Mouse (Mus musculus) intestine, postnatal 0 days (tissue): ENCODE results near the gene Sfxn3. TPM values are rescaled to one million over a fixed set of nuclear protein-coding genes. Genes with fewer than 3 reads are reported as not detected.

Experiments
- ATAC-seq: fragments of 200-750 bp; cut with Nextera tagmentation; 2 replicates; pipeline ENCODE4 v1.8.0; 2017; ENCODE audit warnings: mild to moderate bottlenecking, moderate TSS enrichment, moderate library complexity
- H3K27ac ChIP-seq: fragments of 300-500 bp; sonication (generic); 2 replicates; pipeline ENCODE4 v1.5.1; 2014; ENCODE audit warnings: mild to moderate bottlenecking, low read depth, low read length, moderate library complexity
- H3K27me3 ChIP-seq: fragments of 300-500 bp; sonication (generic); replicated peaks from 2 replicates; pipeline ENCODE4 v1.6.1; 2014; ENCODE audit warnings: low read length, mixed read lengths; ENCODE audit not compliant: control insufficient read depth, insufficient read depth
- H3K36me3 ChIP-seq: fragments of 300-500 bp; sonication (generic); 2 replicates; pipeline ENCODE4 v1.6.1; 2014; ENCODE audit warnings: mild to moderate bottlenecking, moderate library complexity; ENCODE audit not compliant: control insufficient read depth, insufficient read depth
- H3K4me1 ChIP-seq: fragments of 300-500 bp; sonication (generic); replicated peaks from 2 replicates; pipeline ENCODE4 v1.6.1; 2014; ENCODE audit warnings: antibody characterized with exemption, low read length, mixed read lengths; ENCODE audit not compliant: control insufficient read depth, insufficient read depth
- H3K4me2 ChIP-seq: fragments of 300-500 bp; sonication (generic); replicated peaks from 2 replicates; pipeline ENCODE4 v1.6.1; 2014; ENCODE audit warnings: low read depth, mild to moderate bottlenecking, moderate library complexity
- H3K4me3 ChIP-seq: fragments of 300-500 bp; sonication (generic); 2 replicates; pipeline ENCODE4 v1.5.1; 2014; ENCODE audit warnings: low read depth, low read length
- H3K9ac ChIP-seq: fragments of 300-500 bp; sonication (generic); 2 replicates; pipeline ENCODE4 v1.6.1; 2014; ENCODE audit warnings: mild to moderate bottlenecking, low read depth, low read length
- H3K9me3 ChIP-seq: fragments of 300-500 bp; sonication (generic); 2 replicates; pipeline ENCODE4 v1.6.1; 2016; ENCODE audit warnings: mixed run types; ENCODE audit not compliant: control insufficient read depth
- CTCF ChIP-seq: sonication (generic); IDR thresholded peaks from 2 replicates; pipeline ENCODE4 v1.5.1; 2016; ENCODE audit warnings: low read depth, mild to moderate bottlenecking, control low read depth, antibody characterized with exemption, moderate library complexity
- WGBS: fragments of 180-500 bp; shearing (Covaris S2); extraction: QIAGEN DNeasy Blood & Tissue Kit; methylation state at CpG from one replicate; pipeline ENCODE4 v1.1.7; 2014; 5-methylcytosine and 5-hydroxymethylcytosine counted together
- polyA plus RNA-seq: library from polyadenylated mRNA; unstranded; fragments of >200 nt; fragmentation: Nextera tagmentation; extraction: Ambion mirVana; gene quantifications from 2 replicates; pipeline ENCODE4 v1.2.1, GENCODE M21; 2015

Gene Sfxn3
- polyA plus RNA-seq, 1 experiment from 2014 or later = 17.5 TPM

GRCm38 (mm10) chr19:45017216-45017771, 30.0 kb upstream of the Sfxn3 start:
- Histone ChIP-seq H3K27me3 (no peaks in the 10 kb centered on the region), H3K4me1 (peaks cover 9% of the 10 kb centered on the region), H3K4me2 (peak overlapping the region; percentile 89), H3K9me3 (no peaks in the 10 kb centered on the region), H3K36me3 (peaks cover 11% of the 10 kb centered on the region; the same call in 1 of the 2 replicates), H3K9ac (peak overlapping the region; percentile 69), H3K4me3 (peak overlapping the region; percentile 66), H3K27ac (peak overlapping the region; percentile 92)
- WGBS = under 1% methylated on average over 21 of the region's 27 CpGs
- TF ChIP-seq CTCF = peak; percentile 69
- peak; percentile 5; the same call in 1 of the 2 replicates for ATAC-seq

DNA sequence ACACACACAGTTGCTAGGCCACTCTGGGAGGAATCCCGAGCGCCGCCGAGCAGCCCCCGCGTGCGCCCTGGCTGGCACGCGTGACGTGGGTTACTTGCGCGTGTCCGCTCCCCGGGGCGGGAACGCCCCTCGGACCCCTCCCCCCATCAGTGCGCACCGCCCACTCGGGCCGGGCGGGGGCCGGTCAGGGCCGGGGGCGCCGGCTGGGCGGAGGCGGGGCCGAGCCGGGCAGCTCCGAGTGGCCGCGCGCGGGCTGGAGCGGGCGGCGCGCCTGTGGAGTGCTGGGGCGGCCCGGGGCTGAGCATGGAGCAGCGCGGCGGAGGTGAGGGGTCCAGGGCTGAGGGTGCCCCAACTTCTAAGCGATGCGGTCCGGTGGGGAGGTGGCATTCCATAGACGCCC, 29.4 kb upstream of the Sfxn3 start:
- TF ChIP-seq CTCF = no peak
- H3K27me3 ChIP-seq = no peaks in the 10 kb centered on the region

GRCm38 (mm10) chr19:45018351-45018831, 28.9 kb upstream of the Sfxn3 start:
- no peak for TF ChIP-seq CTCF
- no peak for ATAC-seq
- 3% methylated on average over 13 of the region's 13 CpGs for WGBS
- peaks cover 9% of the 10 kb centered on the region for H3K4me1 ChIP-seq
- peak overlapping the region; percentile 92 for H3K27ac ChIP-seq
- no peaks in the 10 kb centered on the region for H3K9me3 ChIP-seq
- peak overlapping the region; percentile 89 for H3K4me2 ChIP-seq
- H3K4me3 ChIP-seq = peak overlapping the region; percentile 66
- peak overlapping the region; percentile 69 for H3K9ac ChIP-seq
- H3K27me3 ChIP-seq = no peaks in the 10 kb centered on the region
- peaks cover 14% of the 10 kb centered on the region; the same call in 1 of the 2 replicates for H3K36me3 ChIP-seq

More for the DNA sequence above, 29.4 kb upstream of the Sfxn3 start:
- no peaks in the 10 kb centered on the region for H3K9me3 ChIP-seq
- H3K4me3 ChIP-seq = peak overlapping the region; percentile 66
- H3K4me1 ChIP-seq = peaks cover 9% of the 10 kb centered on the region
- H3K4me2 ChIP-seq = peak overlapping the region; percentile 89
- WGBS = 2% methylated on average over 43 of the region's 48 CpGs
- H3K36me3 ChIP-seq = peaks cover 13% of the 10 kb centered on the region; the same call in 1 of the 2 replicates
- ATAC-seq = peak; percentile 22
- H3K9ac ChIP-seq = peak overlapping the region; percentile 69
- H3K27ac ChIP-seq = peak overlapping the region; percentile 92

- 36% methylated on average over 6 of the region's 6 CpGs for WGBS
- Histone ChIP-seq H3K9me3 (no peaks in the 10 kb centered on the region), H3K27ac (no peak overlapping the region), H3K4me1 (peaks cover 9% of the 10 kb centered on the region), H3K9ac (no peak overlapping the region), H3K36me3 (peaks cover 28% of the 10 kb centered on the region), H3K4me2 (peak overlapping the region; percentile 28), H3K4me3 (no peak overlapping the region), H3K27me3 (no peaks in the 10 kb centered on the region)
- TF ChIP-seq CTCF = no peak
- ATAC-seq = no peak
These were observed 27.0 kb upstream of the Sfxn3 start for GRCm38 (mm10) chr19:45020348-45020747.

DNA sequence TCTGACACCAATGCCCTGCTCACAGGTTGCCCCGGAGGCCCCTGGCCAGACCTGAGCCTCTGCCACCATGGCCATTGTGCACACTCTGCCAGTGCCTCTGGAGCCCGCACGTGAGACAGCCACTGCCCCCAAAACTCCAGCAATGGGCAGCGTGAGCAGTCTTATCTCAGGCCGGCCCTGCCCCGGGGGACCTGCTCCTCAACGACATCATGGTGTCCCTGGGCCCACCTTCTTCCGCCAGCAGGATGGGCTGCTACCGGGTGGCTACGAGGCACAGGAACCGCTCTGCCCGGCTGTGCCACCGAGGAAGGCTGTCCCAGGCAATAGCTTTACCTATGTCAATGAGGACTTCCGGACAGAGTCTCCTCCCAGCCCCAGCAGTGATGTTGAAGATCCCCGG, 25.9 kb upstream of the Sfxn3 start:
- 0 out of 2 replicates have a peak overlapping the region, but pooled peaks have one; percentile 4 for H3K4me2 ChIP-seq
- no peak overlapping the region for H3K27ac ChIP-seq
- no peaks in the 10 kb centered on the region for H3K9me3 ChIP-seq
- H3K4me1 ChIP-seq = peaks cover 9% of the 10 kb centered on the region
- 82% methylated on average over 15 of the region's 15 CpGs for WGBS
- no peak overlapping the region for H3K9ac ChIP-seq
- H3K4me3 ChIP-seq = no peak overlapping the region
- no peak for TF ChIP-seq CTCF
- peaks cover 38% of the 10 kb centered on the region for H3K36me3 ChIP-seq
- H3K27me3 ChIP-seq = no peaks in the 10 kb centered on the region
- no peak for ATAC-seq

- peaks cover 63% of the 10 kb centered on the region for H3K36me3 ChIP-seq
- 76% methylated on average over 11 of the region's 11 CpGs for WGBS
- ATAC-seq = no peak
These were observed 23.3 kb upstream of the Sfxn3 start for GRCm38 (mm10) chr19:45023993-45024392.

More at GRCm38 (mm10) chr19:45023993-45024392, 23.3 kb upstream of the Sfxn3 start:
- no peaks in the 10 kb centered on the region for H3K9me3 ChIP-seq
- H3K9ac ChIP-seq = no peak overlapping the region
- H3K27ac ChIP-seq = no peak overlapping the region
- no peak overlapping the region for H3K4me2 ChIP-seq
- no peak for TF ChIP-seq CTCF
- no peak overlapping the region for H3K4me3 ChIP-seq
- H3K27me3 ChIP-seq = no peaks in the 10 kb centered on the region
- H3K4me1 ChIP-seq = peaks cover 7% of the 10 kb centered on the region
